Mouse (Mus musculus) midbrain, embryonic 16.5 days (tissue): ENCODE measurements around the gene Sik3. TPM values are rescaled to one million over a fixed set of nuclear protein-coding genes. Genes with fewer than 3 reads are reported as not detected.

Experiments used
- ATAC-seq: fragments of 200-750 bp; cut with Nextera tagmentation; 2 replicates; pipeline ENCODE4 v1.8.0; 2017; ENCODE audit warnings: moderate TSS enrichment
- H3K27ac ChIP-seq: fragments of 300-500 bp; sonication (generic); 2 replicates; pipeline ENCODE4 v1.5.1; 2014; ENCODE audit warnings: mild to moderate bottlenecking, low read length, mixed read lengths
- H3K27me3 ChIP-seq: fragments of 300-500 bp; sonication (generic); 2 replicates; pipeline ENCODE4 v1.6.1; 2014; ENCODE audit warnings: low read depth, low read length, mixed read lengths; ENCODE audit not compliant: control insufficient read depth, insufficient read depth
- H3K36me3 ChIP-seq: fragments of 300-500 bp; sonication (generic); 2 replicates; pipeline ENCODE4 v1.6.1; 2014; ENCODE audit warnings: mild to moderate bottlenecking, low read length, moderate library complexity, mixed read lengths; ENCODE audit not compliant: control insufficient read depth, insufficient read depth
- H3K4me1 ChIP-seq: fragments of 300-500 bp; sonication (generic); 2 replicates; pipeline ENCODE4 v1.6.1; 2014; ENCODE audit warnings: mild to moderate bottlenecking, low read length, mixed read lengths; ENCODE audit not compliant: control insufficient read depth, insufficient read depth
- H3K4me2 ChIP-seq: fragments of 300-500 bp; sonication (generic); 2 replicates; pipeline ENCODE4 v1.6.1; 2014; ENCODE audit warnings: mild to moderate bottlenecking, low read length, mixed read lengths
- H3K4me3 ChIP-seq: fragments of 300-500 bp; sonication (generic); 2 replicates; pipeline ENCODE4 v1.5.1; 2014; ENCODE audit warnings: low read depth, mild to moderate bottlenecking, low read length, moderate library complexity, mixed read lengths
- H3K9ac ChIP-seq: fragments of 300-500 bp; sonication (generic); 2 replicates; pipeline ENCODE4 v1.6.1; 2014; ENCODE audit warnings: low read depth, low read length, mixed read lengths
- H3K9me3 ChIP-seq: fragments of 300-500 bp; sonication (generic); replicated peaks from 2 replicates; pipeline ENCODE4 v1.6.1; 2014; ENCODE audit warnings: mild to moderate bottlenecking, low read length, mixed read lengths; ENCODE audit not compliant: control insufficient read depth, poor library complexity, severe bottlenecking
- WGBS: fragments of 180-500 bp; shearing (Covaris S2); extraction: QIAGEN DNeasy Blood & Tissue Kit; methylation state at CpG from one replicate; pipeline ENCODE4 v1.1.7; 2014; 5-methylcytosine and 5-hydroxymethylcytosine counted together
- polyA plus RNA-seq: library from polyadenylated mRNA; unstranded; fragments of >200 nt; fragmentation: Nextera tagmentation; extraction: Ambion mirVana; gene quantifications from 2 replicates; pipeline ENCODE4 v1.2.1, GENCODE M21; 2015

The Sik3 gene
- polyA plus RNA-seq, 1 experiment from 2014 or later = 5.1 TPM

DNA sequence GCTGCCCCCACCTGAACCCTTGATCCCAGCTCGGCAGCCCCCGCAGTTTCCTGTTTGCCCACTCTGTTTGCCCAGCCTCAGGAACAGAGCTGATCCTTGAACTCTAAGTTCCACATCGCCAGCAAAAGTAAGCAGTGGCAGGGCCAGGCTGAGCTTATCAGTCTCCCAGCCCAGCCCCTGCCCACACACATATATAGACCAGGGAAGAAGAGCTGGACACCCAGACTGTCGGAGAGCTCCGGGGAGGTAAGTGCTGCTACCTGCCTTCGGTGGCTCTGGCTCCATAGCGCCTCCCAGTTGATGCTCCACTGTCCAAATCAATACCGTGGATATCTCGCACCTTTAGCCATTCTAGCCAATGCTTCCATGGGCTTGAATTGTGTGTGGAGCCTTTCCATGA is 215.9 kb downstream of the Sik3 start, which contains the start of gene Apoa1:
TSS of gene Apoa1 (plus strand) at position 90 of the 400 bp plus-strand sequence.
- no peak for ATAC-seq

DNA sequence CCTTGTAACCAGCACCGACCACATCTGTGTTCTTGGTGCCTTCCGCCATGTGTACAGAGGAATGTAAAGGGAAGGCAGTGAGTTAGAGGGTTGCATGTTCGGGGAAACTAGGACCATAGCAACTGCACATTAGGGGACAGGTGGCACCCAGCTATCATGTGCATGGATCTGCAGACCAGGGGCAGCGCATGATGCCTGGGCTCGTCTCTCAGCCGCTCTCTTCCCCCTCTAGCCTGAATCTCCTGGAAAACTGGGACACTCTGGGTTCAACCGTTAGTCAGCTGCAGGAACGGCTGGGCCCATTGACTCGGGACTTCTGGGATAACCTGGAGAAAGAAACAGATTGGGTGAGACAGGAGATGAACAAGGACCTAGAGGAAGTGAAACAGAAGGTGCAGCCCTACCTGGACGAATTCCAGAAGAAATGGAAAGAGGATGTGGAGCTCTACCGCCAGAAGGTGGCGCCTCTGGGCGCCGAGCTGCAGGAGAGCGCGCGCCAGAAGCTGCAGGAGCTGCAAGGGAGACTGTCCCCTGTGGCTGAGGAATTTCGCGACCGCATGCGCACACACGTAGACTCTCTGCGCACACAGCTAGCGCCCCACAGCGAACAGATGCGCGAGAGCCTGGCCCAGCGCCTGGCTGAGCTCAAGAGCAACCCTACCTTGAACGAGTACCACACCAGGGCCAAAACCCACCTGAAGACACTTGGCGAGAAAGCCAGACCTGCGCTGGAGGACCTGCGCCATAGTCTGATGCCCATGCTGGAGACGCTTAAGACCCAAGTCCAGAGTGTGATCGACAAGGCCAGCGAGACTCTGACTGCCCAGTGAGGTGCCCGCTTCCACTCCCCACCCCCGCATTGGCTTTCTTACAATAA is 217.2 kb downstream of the Sik3 start:
- ATAC-seq = peak; percentile 96
- Histone ChIP-seq H3K4me3 (peak overlapping the region; percentile 52), H3K9ac (peak overlapping the region; percentile 68), H3K27ac (peak overlapping the region; percentile 75), H3K4me1 (peaks cover 8% of the 10 kb centered on the region), H3K27me3 (no peaks in the 10 kb centered on the region), H3K9me3 (no peaks in the 10 kb centered on the region), H3K36me3 (no peaks in the 10 kb centered on the region), H3K4me2 (peak overlapping the region; percentile 64)
- 16% methylated on average over 37 of the region's 37 CpGs for WGBS

More for the DNA sequence above, 215.9 kb downstream of the Sik3 start, which contains the start of gene Apoa1:
- no peak within 1 kb of the TSS for H3K4me2 ChIP-seq
- H3K9ac ChIP-seq = no peak within 1 kb of the TSS
- H3K27me3 ChIP-seq = no peaks in the 10 kb centered on the region
- H3K4me3 ChIP-seq = no peak within 1 kb of the TSS
- H3K27ac ChIP-seq = no peak within 1 kb of the TSS
- H3K36me3 ChIP-seq = no peaks in the 10 kb centered on the region
- H3K4me1 ChIP-seq = peaks cover 8% of the 10 kb centered on the region
- 67% methylated on average over 9 of the region's 9 CpGs for WGBS
- no peaks in the 10 kb centered on the region for H3K9me3 ChIP-seq

DNA sequence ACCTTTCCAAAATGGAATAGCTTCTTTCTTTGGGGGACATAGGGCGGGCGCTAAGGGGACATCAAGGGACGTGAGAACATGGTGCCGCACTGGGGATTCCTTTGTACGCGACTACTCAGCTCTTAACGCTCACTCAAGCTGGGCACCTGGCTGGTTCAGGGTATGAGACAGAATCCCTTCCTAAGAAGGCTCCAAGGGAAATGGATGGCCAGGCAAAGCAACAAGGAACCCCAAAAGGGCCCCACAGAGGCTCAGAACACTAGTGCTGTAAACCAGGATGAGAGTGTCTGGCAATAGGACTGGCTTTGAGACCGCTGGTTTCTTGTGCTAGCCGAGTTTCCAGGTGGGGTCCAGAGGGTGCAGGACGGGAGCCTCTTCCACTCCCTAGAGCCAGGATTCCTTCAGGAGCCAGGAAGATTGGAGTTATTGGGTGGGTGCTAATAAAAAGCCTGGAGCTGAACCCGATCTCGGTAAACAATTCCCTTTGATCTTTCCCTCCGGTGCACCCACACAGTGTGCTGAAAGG is 217.9 kb downstream of the Sik3 start:
- WGBS = 17% methylated on average over 13 of the region's 13 CpGs
- Histone ChIP-seq H3K9ac (peak overlapping the region; percentile 68), H3K4me3 (peak overlapping the region; percentile 52), H3K4me1 (peaks cover 8% of the 10 kb centered on the region), H3K9me3 (no peaks in the 10 kb centered on the region), H3K4me2 (peak overlapping the region; percentile 64), H3K36me3 (no peaks in the 10 kb centered on the region), H3K27me3 (no peaks in the 10 kb centered on the region), H3K27ac (peak overlapping the region; percentile 75)
- ATAC-seq = peak; percentile 64

GRCm38 (mm10) chr9:46235196-46235595 is 222.6 kb downstream of the Sik3 start:
- H3K36me3 ChIP-seq = no peaks in the 10 kb centered on the region
- no peaks in the 10 kb centered on the region for H3K27me3 ChIP-seq
- no peak overlapping the region for H3K4me3 ChIP-seq
- no peak overlapping the region for H3K27ac ChIP-seq
- peaks cover 8% of the 10 kb centered on the region for H3K4me1 ChIP-seq
- H3K9ac ChIP-seq = no peak overlapping the region
- no peaks in the 10 kb centered on the region for H3K9me3 ChIP-seq
- 90% methylated on average over 6 of the region's 6 CpGs for WGBS
- no peak overlapping the region for H3K4me2 ChIP-seq
- no peak for ATAC-seq

DNA sequence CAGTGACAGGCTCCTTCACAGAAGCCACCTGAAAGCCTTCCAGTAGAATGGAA is 222.8 kb downstream of the Sik3 start, which contains the start of gene Apoc3:
TSS of gene Apoc3 (minus strand) at position 41 of the 53 bp plus-strand sequence.
- Histone ChIP-seq H3K4me3 (no peak within 1 kb of the TSS), H3K27ac (no peak within 1 kb of the TSS), H3K9me3 (no peaks in the 10 kb centered on the region), H3K4me2 (no peak within 1 kb of the TSS), H3K36me3 (no peaks in the 10 kb centered on the region), H3K27me3 (no peaks in the 10 kb centered on the region), H3K4me1 (peaks cover 6% of the 10 kb centered on the region), H3K9ac (no peak within 1 kb of the TSS)
- no peak for ATAC-seq

DNA sequence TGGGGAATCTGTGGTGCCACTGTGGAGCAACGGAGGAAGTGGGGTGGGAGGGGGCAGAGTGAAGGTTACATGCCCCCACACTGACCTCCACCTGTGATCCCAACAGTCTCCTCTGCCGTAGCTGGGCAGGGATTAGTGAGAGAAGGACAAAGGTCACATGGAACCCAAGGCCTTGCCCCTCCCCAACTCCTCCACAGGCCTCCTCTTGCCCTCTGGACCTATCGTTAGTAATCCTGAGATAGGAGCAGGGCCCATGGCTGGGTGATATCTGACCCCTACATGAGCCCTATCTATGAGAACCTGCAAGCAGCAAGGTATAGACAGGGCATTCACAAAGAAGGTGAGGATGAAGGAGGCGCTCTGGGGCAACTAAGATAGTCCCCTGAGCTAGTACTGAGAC is 223.0 kb downstream of the Sik3 start:
- H3K9me3 ChIP-seq = no peaks in the 10 kb centered on the region
- no peaks in the 10 kb centered on the region for H3K36me3 ChIP-seq
- no peak overlapping the region for H3K9ac ChIP-seq
- peaks cover 4% of the 10 kb centered on the region for H3K4me1 ChIP-seq
- no peak overlapping the region for H3K4me3 ChIP-seq
- no peaks in the 10 kb centered on the region for H3K27me3 ChIP-seq
- ATAC-seq = no peak
- WGBS = 52% methylated on average over 4 of the region's 4 CpGs
- no peak overlapping the region for H3K4me2 ChIP-seq
- no peak overlapping the region for H3K27ac ChIP-seq

DNA sequence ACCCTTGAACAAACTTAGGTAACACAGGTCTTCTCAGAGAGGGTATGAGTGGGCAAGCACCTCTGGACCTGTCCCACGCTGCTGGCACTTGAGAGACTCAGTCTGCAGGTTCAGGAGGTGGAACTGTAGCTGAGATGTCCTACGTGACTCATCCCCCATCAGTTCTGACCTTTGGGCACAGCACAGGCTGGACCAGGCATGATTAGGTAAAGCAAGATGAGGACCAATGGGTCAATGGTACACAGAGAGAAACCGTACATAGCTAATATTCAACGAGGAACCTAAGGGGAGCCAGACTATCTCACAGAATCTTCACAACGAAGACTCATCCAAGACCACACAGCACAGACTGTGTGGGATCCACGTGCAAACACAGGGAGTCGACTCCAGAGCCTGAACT is 226.2 kb downstream of the Sik3 start:
- H3K4me1 ChIP-seq = no peaks in the 10 kb centered on the region
- no peak overlapping the region for H3K9ac ChIP-seq
- no peak for ATAC-seq
- no peak overlapping the region for H3K4me2 ChIP-seq
- no peaks in the 10 kb centered on the region for H3K36me3 ChIP-seq
- H3K27me3 ChIP-seq = no peaks in the 10 kb centered on the region
- no peaks in the 10 kb centered on the region for H3K9me3 ChIP-seq
- H3K4me3 ChIP-seq = no peak overlapping the region
- no peak overlapping the region for H3K27ac ChIP-seq
- WGBS = 89% methylated on average over 7 of the region's 7 CpGs

DNA sequence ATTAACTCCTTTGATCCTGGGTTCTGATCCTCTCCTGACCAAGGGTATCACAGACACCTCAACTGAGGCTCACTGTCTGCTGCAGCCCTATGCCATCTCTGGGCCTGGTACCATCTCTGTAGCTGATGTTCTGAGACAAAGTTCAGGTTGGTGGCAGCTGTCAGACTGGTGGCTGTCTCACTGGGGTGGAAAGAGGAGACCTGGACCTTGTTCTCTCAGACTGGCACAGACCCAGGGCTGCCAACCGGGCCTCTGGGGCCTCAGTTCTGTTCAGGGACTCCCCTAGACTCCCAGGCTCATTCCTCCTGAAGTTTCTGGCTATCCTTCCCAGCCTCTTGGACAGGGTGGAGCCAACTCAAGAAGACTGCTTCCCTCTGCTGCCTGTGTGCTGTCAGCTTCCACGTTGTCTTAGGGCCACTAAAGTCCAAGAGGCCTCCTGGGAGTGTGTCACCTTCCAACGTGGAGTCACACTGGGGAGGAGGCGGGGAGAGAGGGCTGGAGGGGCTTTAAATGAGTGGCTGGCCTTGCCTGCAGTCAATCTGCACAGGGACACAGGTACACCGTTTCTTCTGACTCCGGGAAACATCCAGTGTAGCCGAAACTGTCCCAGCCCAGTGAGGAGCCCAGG is 228.0 kb downstream of the Sik3 start, which contains the start of gene Apoa4:
TSS of gene Apoa4 (plus strand) at position 171 of the 628 bp plus-strand sequence.
- Histone ChIP-seq H3K4me2 (no peak within 1 kb of the TSS), H3K9ac (no peak within 1 kb of the TSS), H3K9me3 (no peaks in the 10 kb centered on the region), H3K4me3 (no peak within 1 kb of the TSS), H3K36me3 (no peaks in the 10 kb centered on the region), H3K27me3 (no peaks in the 10 kb centered on the region), H3K27ac (no peak within 1 kb of the TSS), H3K4me1 (no peaks in the 10 kb centered on the region)
- 75% methylated on average over 7 of the region's 7 CpGs for WGBS
- ATAC-seq = no peak

GRCm38 (mm10) chr9:46241818-46242217 is 229.2 kb downstream of the Sik3 start:
- no peak for ATAC-seq
- Histone ChIP-seq H3K27me3 (no peaks in the 10 kb centered on the region), H3K27ac (no peak overlapping the region)

More at GRCm38 (mm10) chr9:46241818-46242217, 229.2 kb downstream of the Sik3 start:
- Histone ChIP-seq H3K9me3 (no peaks in the 10 kb centered on the region), H3K4me2 (no peak overlapping the region), H3K36me3 (no peaks in the 10 kb centered on the region), H3K9ac (no peak overlapping the region), H3K4me1 (no peaks in the 10 kb centered on the region; the same call in 1 of the 2 replicates), H3K4me3 (no peak overlapping the region)
- WGBS = 78% methylated on average over 2 of the region's 2 CpGs
